13 mouse cellular contexts compared by ENCODE assay signal in the genomic region with DNA sequence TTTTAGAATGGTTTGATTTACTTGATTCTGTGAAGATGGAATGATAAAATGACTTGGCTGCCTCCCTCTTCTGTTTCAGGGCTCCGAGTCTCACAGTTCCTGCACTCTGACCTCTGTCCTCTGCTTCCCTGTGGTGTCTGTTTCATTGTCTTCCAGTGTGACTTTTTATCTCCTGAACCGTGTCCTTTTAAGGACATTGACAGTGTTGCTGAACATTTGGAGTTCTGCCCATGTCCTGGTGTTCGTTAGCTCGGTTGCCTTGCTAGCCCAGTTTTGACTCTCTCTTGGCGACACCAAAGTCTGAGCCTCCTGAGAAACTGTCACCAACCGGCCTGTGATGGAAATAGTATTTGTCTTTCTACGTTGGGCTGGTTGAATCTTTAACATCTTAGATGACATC. TPM values are rescaled to one million over a fixed set of nuclear protein-coding genes. Genes with fewer than 3 reads are reported as not detected.
DNase-seq lines count a peak whose midpoint lies in the region.
"Had no signal": no experiment of that assay in that cellular context is flagged by ENCODE, and none has a peak within 500 bp of the region (broad histone marks: within the 10 kb centered on the region; RNA-seq: fewer than 3 reads in every experiment).

No protein-coding gene starts in this region.

- intact Hi-C loops in left cerebral cortex, postnatal 4 days (cut with DNase I): no loop called here
- intact Hi-C loops in left cerebral cortex, postnatal 36 days (cut with DNase I): no loop called here

- DNase-seq in heart, adult 8-10 months (ENCODE audit: low spot score): peak; percentile 18
- DNase-seq in heart, postnatal 4 days: no peak
- DNase-seq in left cerebral cortex, postnatal 4 days: peak; percentile 25
- no peak for DNase-seq in left cerebral cortex, postnatal 36 days (ENCODE audit: low spot score in 2 of 2)
- peak; percentile 72 for DNase-seq in cerebellum, postnatal 10 days
- DNase-seq in yolk sac, embryonic 10.5 days (ENCODE audit: low spot score): peak; percentile 53
- no peak for DNase-seq in left cerebral cortex, adult 11 months (ENCODE audit: low spot score)
- DNase-seq: adrenal gland, postnatal 25 days; thymus, adult 2 months had no signal

RNA-seq across cellular contexts. Expression of a gene that starts 9.2 kb away (rescaled TPM):
- total RNA-seq in heart, adult 8-10 months (2022): under 1 TPM; 0.47 to 0.90 (median 0.57) TPM
- total RNA-seq in heart, postnatal 4 days (2021): under 1 TPM; 0.70 to 0.76 TPM
- 10 to 100 TPM; 10.1 to 10.3 TPM for total RNA-seq in left cerebral cortex, postnatal 4 days (2021)
- total RNA-seq in left cerebral cortex, postnatal 36 days (2021): 1 to 10 TPM; 6.9 to 7.9 TPM

RNA-seq across cellular contexts. Expression of a gene that starts 31.5 kb away (rescaled TPM):
- total RNA-seq in heart, adult 8-10 months (2022): 1 to 10 TPM in 2 of 4 experiments, under 1 TPM in 2; 0.84 to 2.0 (median 1.1) TPM
- 10 to 100 TPM; 69.6 to 77.4 TPM for total RNA-seq in heart, postnatal 4 days (2021)
- 1 to 10 TPM; 5.3 to 5.5 TPM for total RNA-seq in left cerebral cortex, postnatal 4 days (2021)
- total RNA-seq in left cerebral cortex, postnatal 36 days (2021): 10 to 100 TPM; 12.1 to 12.5 TPM

RNA-seq across cellular contexts. Expression of a gene that starts 33.6 kb away (rescaled TPM):
- not detected for total RNA-seq in heart, adult 8-10 months (2022)
- not detected for total RNA-seq in heart, postnatal 4 days (2021)
- total RNA-seq in left cerebral cortex, postnatal 4 days (2021): not detected
- not detected for total RNA-seq in left cerebral cortex, postnatal 36 days (2021)
- total RNA-seq: adrenal gland, postnatal 25 days; granulocyte monocyte progenitor cell, adult 5-6 weeks; heart, postnatal 14 days; left cerebral cortex, adult 18-20 months; megakaryocyte, adult 5-6 weeks had no signal

RNA-seq across cellular contexts. Expression of a gene that starts 49.1 kb away (rescaled TPM):
- 10 to 100 TPM; 41.3 to 47.6 (median 45.0) TPM for total RNA-seq in heart, adult 8-10 months (2022)
- total RNA-seq in heart, postnatal 4 days (2021): 10 to 100 TPM; 44.7 to 46.9 TPM
- 10 to 100 TPM; 55.9 to 58.6 TPM for total RNA-seq in left cerebral cortex, postnatal 4 days (2021)
- 10 to 100 TPM; 43.4 to 43.5 TPM for total RNA-seq in left cerebral cortex, postnatal 36 days (2021)

RNA-seq across cellular contexts. Expression of a gene that starts 55.0 kb away (rescaled TPM):
- 10 to 100 TPM; 13.9 to 15.2 (median 14.9) TPM for total RNA-seq in heart, adult 8-10 months (2022)
- 10 to 100 TPM; 14.0 to 15.9 TPM for total RNA-seq in heart, postnatal 4 days (2021)
- 10 to 100 TPM; 26.8 to 31.2 TPM for total RNA-seq in left cerebral cortex, postnatal 4 days (2021)
- 10 to 100 TPM; 36.7 to 37.6 TPM for total RNA-seq in left cerebral cortex, postnatal 36 days (2021)

Comparison
In these comparisons a context has a peak if more than half of its experiments do, and no peak if none do; other contexts are left out.
1. DNase-seq: peak in heart, adult 8-10 months (single experiment), left cerebral cortex, postnatal 4 days (single experiment), cerebellum, postnatal 10 days (2 of 2) and yolk sac, embryonic 10.5 days (single experiment); none in heart, postnatal 4 days (single experiment), left cerebral cortex, postnatal 36 days (0 of 2) and left cerebral cortex, adult 11 months (single experiment).
2. RNA of a gene that starts 31.5 kb away (total RNA-seq): 69.6 to 77.4 TPM in heart, postnatal 4 days; 12.1 to 12.5 TPM in left cerebral cortex, postnatal 36 days, 5.3 to 5.5 TPM in left cerebral cortex, postnatal 4 days and 0.84 to 2.0 TPM in heart, adult 8-10 months; every median in the first group is over 4 times any median in the second.
3. RNA of a gene that starts 9.2 kb away (total RNA-seq): 10.1 to 10.3 TPM in left cerebral cortex, postnatal 4 days and 6.9 to 7.9 TPM in left cerebral cortex, postnatal 36 days; 0.70 to 0.76 TPM in heart, postnatal 4 days and 0.47 to 0.90 TPM in heart, adult 8-10 months; every median in the first group is over 4 times any median in the second.